Mouse (Mus musculus) adrenal gland, postnatal 25 days (tissue): ENCODE measurements around the gene Aff4. TPM values are rescaled to one million over a fixed set of nuclear protein-coding genes. Genes with fewer than 3 reads are reported as not detected.

Experiments used
- DNase-seq: peaks from one replicate; pipeline ENCODE4 v3.0.0; 2021; ENCODE audit warnings: mixed read lengths
- total RNA-seq: library from RNA; stranded (reverse); gene quantifications from 2 replicates; pipeline ENCODE4 v1.2.3, GENCODE M21; 2021

Aff4 gene
- total RNA-seq, 1 experiment from 2014 or later: 156 TPM

DNA sequence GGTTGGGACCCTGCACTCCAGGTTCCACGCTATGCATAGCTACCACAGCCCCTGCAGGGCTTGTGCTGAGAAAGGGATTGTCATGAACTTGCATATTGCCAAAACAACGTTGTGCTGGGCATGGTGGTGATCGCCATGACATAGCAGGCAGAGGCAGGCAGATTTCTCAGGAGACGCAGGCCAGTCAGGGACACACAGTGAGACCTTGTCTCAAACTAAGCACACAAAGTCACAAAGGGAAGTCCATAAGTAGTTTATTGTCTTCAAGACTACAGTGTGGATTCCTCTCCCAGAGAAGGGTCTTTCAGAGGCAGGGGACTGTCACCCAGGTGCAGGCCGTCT is 78.1 kb downstream of the Aff4 start:
- no peak for DNase-seq

DNA sequence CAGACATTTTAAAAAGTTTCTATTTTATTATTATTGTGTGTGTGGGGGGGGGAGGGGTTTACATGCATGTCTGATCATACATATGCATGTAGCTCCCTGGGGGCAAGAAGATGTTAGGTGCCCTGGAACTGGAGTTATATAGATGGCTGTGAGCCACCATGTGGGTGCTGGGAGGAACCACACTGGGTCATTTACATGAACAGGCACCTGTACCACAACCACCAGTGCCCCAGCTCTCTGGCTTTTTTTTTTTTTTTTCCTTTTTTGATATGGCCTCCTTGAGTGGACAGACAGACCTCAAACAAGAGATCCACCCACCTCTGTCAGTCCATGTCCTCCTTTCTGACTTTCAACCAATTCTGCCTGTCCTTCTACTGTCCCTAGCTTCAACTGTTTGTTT is 78.5 kb downstream of the Aff4 start:
- DNase-seq: no peak

- DNase-seq: no peak
Measured at GRCm38 (mm10) chr11:53430300-53430669, 79.7 kb downstream of the Aff4 start.

DNA sequence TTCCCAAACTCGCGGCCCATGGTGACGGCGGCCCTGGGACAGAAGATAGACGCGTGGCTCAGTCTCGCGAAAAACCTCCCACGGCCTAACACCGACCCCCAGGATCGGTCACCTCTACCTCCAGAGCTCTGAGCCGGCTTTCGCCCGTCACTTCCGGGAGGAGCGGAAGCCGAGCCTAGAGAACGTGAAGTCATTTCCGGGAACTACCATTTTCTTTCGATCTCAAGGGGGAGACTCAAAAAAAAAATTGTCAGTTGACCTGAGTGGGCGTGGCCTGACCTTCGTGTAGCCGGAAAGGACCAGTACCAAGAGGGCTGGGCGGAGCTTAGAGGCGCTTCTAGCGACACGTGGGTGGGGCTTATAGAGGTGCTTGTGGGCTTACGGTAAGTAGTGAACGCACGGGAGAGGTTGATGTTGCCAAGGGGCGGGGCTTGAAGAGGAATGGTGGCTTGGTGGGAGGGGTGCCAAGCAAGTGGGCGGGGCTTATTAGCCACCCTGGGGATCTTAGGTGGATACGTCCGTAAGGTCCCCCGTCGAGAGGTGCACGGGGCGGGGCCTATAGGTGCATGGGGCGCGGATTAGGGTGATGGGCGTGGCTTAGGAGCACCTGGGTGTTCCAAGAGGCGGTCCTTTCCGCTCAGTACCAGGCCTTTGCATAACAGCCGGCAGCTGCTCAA is 80.2 kb downstream of the Aff4 start, which contains the start of the genes Uqcrq and Gdf9:
Uqcrq (minus strand) TSS at position 162 of the 677 bp plus-strand sequence.
Gdf9 (plus strand) TSS at position 354 of the 677 bp plus-strand sequence.
- peak; percentile 97 for DNase-seq

DNA sequence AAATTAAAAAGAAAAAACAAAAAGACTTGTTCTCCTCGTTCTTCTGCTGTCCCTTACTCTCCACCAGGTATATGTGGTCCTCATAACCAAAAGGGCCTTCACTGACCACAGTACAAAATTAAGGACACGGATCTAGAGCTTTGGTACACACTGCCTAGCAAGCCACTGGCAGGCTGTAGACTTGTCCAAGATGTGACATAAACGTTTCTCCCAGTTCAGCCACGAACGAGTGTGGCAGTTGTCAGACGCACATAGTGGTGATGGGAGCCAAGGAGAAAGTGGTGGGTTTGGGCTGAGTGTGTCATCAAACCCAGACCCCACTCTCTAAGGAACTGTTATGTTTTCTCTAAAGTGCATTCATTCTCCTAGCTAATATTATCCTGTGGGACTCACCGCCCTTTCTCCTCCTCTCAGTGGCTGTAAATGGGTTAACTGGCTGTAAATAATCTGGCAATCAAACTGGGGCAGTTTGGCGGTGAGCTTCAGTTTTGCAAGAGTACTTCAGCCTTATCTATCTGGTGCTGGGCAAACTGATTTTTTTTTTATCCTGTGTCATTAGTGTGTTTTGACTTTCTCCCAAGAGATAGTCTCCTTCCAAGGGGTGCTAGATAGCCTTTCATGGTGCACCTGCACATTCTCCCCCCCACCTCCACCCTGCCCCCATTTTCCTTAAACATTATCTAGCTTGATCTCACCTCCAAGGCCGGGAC is 80.9 kb downstream of the Aff4 start:
- DNase-seq: no peak

- DNase-seq: no peak
Measured at GRCm38 (mm10) chr11:53433057-53433456, 82.4 kb downstream of the Aff4 start.

GRCm38 (mm10) chr11:53435504-53435903 is 84.9 kb downstream of the Aff4 start:
- DNase-seq: no peak

DNA sequence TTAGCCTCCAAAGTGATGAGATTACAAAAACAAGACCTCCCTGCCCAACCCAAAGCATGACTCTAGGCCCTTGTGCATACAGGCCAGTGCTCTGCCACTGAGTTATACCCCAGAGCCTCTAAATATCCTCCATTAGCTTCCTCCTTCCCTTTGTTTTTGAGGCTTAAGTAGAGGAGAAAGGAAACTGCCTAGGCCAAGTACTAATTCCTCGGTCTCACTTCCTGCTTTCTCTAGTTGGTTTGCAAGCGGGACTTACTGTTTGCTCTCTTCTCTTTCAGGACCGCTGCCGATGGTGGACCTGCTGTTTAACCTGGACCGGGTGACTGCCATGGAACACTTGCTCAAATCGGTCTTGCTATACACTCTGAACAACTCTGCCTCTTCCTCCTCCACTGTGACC is 85.7 kb downstream of the Aff4 start:
- DNase-seq: no peak

DNA sequence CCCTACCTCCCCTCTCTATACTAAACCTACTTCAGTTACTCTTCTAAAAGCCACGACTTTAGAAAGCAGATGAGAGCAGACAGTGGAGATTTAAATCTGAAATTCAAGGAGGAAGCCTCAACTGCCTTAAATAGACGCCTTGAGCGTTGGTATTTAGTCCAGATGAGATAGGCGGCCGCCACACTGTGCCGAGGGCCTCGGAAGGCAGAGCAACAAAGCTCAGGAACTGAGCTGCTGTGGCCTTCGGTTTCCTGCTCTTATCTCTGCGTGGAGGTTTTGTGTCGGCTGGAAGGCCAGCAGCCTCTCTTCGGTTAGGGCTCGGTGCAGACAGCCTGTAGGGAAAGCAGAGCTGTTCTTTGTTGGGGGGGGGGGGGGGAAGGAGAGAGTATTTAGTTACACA is 91.3 kb downstream of the Aff4 start:
- peak; percentile 35 for DNase-seq

DNA sequence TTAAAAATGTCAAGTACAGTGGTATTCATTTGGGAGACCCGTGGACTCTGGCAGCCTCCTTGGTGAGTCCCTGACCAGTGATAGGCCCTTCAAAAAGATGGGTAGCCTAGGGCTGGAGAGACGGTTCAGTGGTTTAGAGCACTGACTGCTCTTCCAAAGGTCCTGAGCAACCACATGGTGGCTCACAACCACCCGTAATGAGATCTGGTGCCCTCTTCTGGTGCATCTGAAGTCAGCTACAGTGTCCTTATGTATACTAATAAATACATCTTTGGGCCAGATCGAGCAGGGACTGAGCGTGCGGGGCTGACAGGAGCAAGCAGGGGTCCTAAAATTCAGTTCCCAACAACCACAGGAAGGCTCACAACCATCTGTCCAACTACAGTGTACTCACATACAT is 93.2 kb downstream of the Aff4 start:
- DNase-seq: no peak

DNA sequence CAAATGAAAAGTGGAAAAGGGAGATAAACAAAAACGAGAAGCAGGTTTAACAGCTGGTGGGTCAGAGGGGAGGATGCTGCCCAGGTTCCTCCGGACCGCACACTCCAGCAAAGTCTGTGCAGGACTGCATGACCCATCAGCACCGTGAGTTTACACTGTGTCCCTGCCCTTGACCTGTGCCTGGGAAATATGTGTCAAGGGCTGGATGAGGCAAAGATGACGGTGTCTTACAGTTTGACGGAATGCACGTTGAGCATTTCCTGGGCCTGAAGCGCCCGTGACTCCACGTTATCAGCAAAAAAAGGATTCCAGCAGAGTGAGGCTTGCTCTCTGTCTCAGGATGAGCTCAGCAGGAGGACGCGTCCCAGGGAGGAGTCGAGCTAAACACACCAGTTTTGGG is 94.9 kb downstream of the Aff4 start:
- DNase-seq: peak; percentile 29

- no peak for DNase-seq
Measured at GRCm38 (mm10) chr11:53446183-53446582, 95.5 kb downstream of the Aff4 start.

DNA sequence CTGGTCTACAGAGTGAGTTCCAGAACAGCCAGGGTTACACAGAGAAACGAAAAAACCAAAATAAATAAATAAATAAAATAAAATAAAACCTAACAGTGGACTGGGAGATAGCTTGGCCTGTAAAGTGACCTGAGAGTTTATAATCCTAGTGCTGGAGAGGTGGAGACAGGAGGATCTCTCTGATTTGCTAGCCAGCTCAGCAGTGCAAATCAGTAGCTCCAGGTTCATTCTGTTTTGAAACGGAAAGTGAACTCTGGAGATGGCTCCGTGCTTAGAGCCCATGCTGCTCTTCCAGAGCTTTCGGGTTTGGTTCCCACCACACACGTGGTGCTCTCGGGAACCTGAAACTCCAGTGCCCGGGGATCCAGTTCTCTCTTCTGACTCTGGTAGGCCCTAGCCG is 97.4 kb downstream of the Aff4 start:
- DNase-seq: no peak

DNA sequence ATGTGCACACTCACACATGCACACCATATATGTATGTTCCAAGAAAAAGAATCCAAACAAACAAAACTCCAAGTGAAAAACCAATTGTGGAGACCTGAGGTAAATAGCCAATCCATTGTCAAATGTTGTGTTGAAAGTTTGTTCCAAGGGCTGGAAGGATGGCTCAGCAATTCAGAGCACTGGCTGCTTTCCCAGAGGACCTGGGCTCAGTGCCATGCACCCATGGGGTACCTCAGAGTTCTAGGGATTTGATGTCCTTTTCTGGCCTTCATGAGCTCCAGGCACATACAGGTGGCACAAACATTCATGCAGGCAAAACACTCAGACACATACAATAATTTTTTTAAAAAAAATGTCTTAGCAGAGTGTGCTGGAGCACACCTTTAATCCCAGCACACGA is 97.9 kb downstream of the Aff4 start:
- DNase-seq: peak; percentile 84

DNA sequence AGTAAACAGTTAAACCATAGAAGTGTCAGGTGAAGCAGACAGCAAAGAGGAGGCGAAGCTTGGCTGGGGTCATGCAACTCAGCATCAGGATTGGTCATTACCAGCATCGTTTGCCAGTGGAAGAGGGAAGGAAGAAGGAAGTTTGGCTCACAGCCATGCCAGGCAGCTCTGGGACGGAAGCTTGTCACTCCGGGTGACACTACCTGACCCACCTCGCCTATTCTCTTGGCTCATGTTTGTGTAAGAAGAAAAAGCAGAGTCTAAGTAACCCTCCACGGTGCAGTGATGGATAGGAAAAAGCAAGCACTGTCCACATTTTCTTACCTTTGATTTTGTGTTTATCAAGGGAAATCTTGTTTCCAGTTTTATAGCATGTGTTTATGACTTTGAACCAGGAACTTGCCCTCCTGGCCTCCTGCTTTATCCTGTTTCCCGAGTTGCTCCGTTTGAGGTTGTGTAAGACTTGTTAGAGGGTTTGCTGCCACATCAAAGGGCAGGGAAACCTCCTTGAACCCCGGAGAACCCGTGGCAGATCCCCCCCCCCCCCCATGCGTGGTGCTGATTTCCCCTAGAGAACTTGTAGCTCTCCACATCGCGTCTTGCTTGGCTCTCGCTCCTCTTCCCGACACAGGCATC is 99.6 kb downstream of the Aff4 start:
- no peak for DNase-seq

- DNase-seq: no peak
Measured at GRCm38 (mm10) chr11:53451361-53451760, 100.7 kb downstream of the Aff4 start.

GRCm38 (mm10) chr11:53452396-53452795 is 101.8 kb downstream of the Aff4 start:
- peak; percentile 39 for DNase-seq

DNA sequence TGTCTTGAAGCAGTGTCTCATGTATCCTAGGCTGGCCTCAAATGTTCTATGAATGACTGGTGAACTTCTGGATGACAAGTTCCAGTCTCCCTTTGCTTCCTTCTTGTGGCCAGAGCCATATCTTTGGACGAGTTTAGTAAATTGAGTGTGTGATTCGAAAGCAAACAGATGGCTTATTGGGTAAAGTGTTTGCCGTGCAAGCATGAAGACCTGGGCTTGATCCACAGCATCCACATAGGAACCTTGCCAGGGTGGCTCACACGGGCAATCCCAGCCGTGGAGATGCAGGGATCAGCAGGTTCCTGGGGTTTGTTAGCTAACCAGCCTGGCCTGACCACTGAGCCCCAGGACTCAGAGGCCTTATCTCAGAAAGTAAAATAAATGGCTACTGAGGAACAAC is 102.4 kb downstream of the Aff4 start:
- DNase-seq: no peak

GRCm38 (mm10) chr11:53456474-53457371 is 106.1 kb downstream of the Aff4 start, which contains the start of the genes Gm10447 and Shroom1:
Gene Gm10447, minus strand, starts transcription at chr11:53457110.
Gene Shroom1, plus strand, starts transcription at chr11:53457205.
- DNase-seq: peak; percentile 70

GRCm38 (mm10) chr11:53457372-53457954 is 106.8 kb downstream of the Aff4 start:
- DNase-seq: no peak

GRCm38 (mm10) chr11:53458996-53459395 is 108.4 kb downstream of the Aff4 start:
- no peak for DNase-seq

- DNase-seq: no peak
Measured at GRCm38 (mm10) chr11:53460192-53460591, 109.6 kb downstream of the Aff4 start.
